Mouse (Mus musculus): ENCODE results near the gene Ceacam16. TPM values are rescaled to one million over a fixed set of nuclear protein-coding genes. Genes with fewer than 3 reads are reported as not detected.

Ceacam16 gene
- total RNA-seq, 2 experiments from 2014 or later = not detected

- ATAC-seq (replicated peaks; ENCODE audit: low FRiP score, poor library complexity, severe bottlenecking) = no peak
Observed at GRCm38 (mm10) chr7:19844521-19845171, 16.5 kb downstream of the Ceacam16 start.

GRCm38 (mm10) chr7:19843561-19843960, 17.5 kb downstream of the Ceacam16 start:
- no peak; the same call in 1 of the 2 replicates for ATAC-seq (replicated peaks; ENCODE audit: low FRiP score, poor library complexity, severe bottlenecking)

- no peak for ATAC-seq (replicated peaks; ENCODE audit: low FRiP score, poor library complexity, severe bottlenecking)
Observed at GRCm38 (mm10) chr7:19842885-19843504, 18.1 kb downstream of the Ceacam16 start.

- no peak for ATAC-seq (replicated peaks; ENCODE audit: low FRiP score, poor library complexity, severe bottlenecking)
Observed at GRCm38 (mm10) chr7:19841686-19842413, 19.2 kb downstream of the Ceacam16 start.

- ATAC-seq (replicated peaks; ENCODE audit: low FRiP score, poor library complexity, severe bottlenecking) = no peak
Observed at GRCm38 (mm10) chr7:19840936-19841335, 20.2 kb downstream of the Ceacam16 start.

GRCm38 (mm10) chr7:19840371-19840770, 20.7 kb downstream of the Ceacam16 start:
- no peak for ATAC-seq (replicated peaks; ENCODE audit: low FRiP score, poor library complexity, severe bottlenecking)

GRCm38 (mm10) chr7:19836843-19837242, 24.3 kb downstream of the Ceacam16 start:
- no peak for ATAC-seq (replicated peaks; ENCODE audit: low FRiP score, poor library complexity, severe bottlenecking)

GRCm38 (mm10) chr7:19834055-19834454, 27.0 kb downstream of the Ceacam16 start:
- ATAC-seq (replicated peaks; ENCODE audit: low FRiP score, poor library complexity, severe bottlenecking) = no peak

GRCm38 (mm10) chr7:19831837-19832236, 29.3 kb downstream of the Ceacam16 start:
- 0 out of 2 replicates have a peak, but pooled peaks have one; percentile 54 for ATAC-seq (replicated peaks; ENCODE audit: low FRiP score, poor library complexity, severe bottlenecking)

GRCm38 (mm10) chr7:19830682-19831156, 30.4 kb downstream of the Ceacam16 start:
- no peak for ATAC-seq (replicated peaks; ENCODE audit: low FRiP score, poor library complexity, severe bottlenecking)

GRCm38 (mm10) chr7:19829694-19830093, 31.4 kb downstream of the Ceacam16 start:
- ATAC-seq (replicated peaks; ENCODE audit: low FRiP score, poor library complexity, severe bottlenecking) = no peak

GRCm38 (mm10) chr7:19826756-19827155, 34.3 kb downstream of the Ceacam16 start:
- ATAC-seq (replicated peaks; ENCODE audit: low FRiP score, poor library complexity, severe bottlenecking) = no peak

- ATAC-seq (replicated peaks; ENCODE audit: low FRiP score, poor library complexity, severe bottlenecking) = no peak
Observed at GRCm38 (mm10) chr7:19824182-19824973, 36.7 kb downstream of the Ceacam16 start.

GRCm38 (mm10) chr7:19823256-19824181, 37.6 kb downstream of the Ceacam16 start:
- ATAC-seq (replicated peaks; ENCODE audit: low FRiP score, poor library complexity, severe bottlenecking) = no peak

- ATAC-seq (replicated peaks; ENCODE audit: low FRiP score, poor library complexity, severe bottlenecking) = no peak
Observed at GRCm38 (mm10) chr7:19822604-19823058, 38.5 kb downstream of the Ceacam16 start, which contains the start of gene Bcl3. Bcl3 (minus strand) TSS chr7:19822770.

GRCm38 (mm10) chr7:19822193-19822592, 38.9 kb downstream of the Ceacam16 start:
- ATAC-seq (replicated peaks; ENCODE audit: low FRiP score, poor library complexity, severe bottlenecking) = no peak

- ATAC-seq (replicated peaks; ENCODE audit: low FRiP score, poor library complexity, severe bottlenecking) = no peak
Observed at GRCm38 (mm10) chr7:19821633-19822032, 39.5 kb downstream of the Ceacam16 start.

GRCm38 (mm10) chr7:19820347-19821048, 40.6 kb downstream of the Ceacam16 start:
- no peak for ATAC-seq (replicated peaks; ENCODE audit: low FRiP score, poor library complexity, severe bottlenecking)

All from erythroid progenitor cell, adult 5-6 weeks (primary cell).